Mouse (Mus musculus) stomach, postnatal 0 days (tissue): ENCODE measurements at regions not wholly inside any gene's neighbourhood (a gene's known extent, or its start where the extent isn't known, plus 50 kb on each side); places are given as distances from the start of the nearest gene placed in this dataset.

Experiments
- CTCF ChIP-seq: IDR thresholded peaks from 2 replicates; pipeline ENCODE4 v1.5.1; 2016; ENCODE audit warnings: antibody characterized with exemption, low read depth, mild to moderate bottlenecking, moderate library complexity
- EP300 ChIP-seq: optimal IDR thresholded peaks from 2 replicates; pipeline ENCODE3; 2016; ENCODE audit warnings: antibody characterized with exemption

DNA sequence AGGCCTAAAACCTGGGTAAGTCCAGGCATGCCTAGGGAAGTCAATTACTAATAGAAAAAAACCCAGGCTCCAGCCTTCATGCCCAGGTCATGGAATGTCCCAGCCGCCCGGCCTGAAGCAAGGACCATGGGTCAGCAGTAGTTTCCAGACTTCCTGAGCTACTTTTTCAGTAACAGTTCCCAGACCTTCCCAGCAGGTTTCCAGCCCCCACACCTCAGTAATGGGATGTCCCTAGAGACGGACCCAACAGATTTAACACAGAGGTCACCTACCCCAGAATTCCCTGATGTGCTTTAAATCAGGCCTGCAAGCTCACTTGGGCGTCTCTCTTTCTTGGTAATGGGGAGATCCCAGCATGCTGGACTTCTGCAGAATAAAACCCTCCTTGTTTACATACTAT is 65.2 kb upstream of the Rpl34 start:
- TF ChIP-seq CTCF (no peak), EP300 (no peak)
